Mouse (Mus musculus): ENCODE measurements around the gene Add2. TPM values are rescaled to one million over a fixed set of nuclear protein-coding genes. Genes with fewer than 3 reads are reported as not detected.
A peak's percentile ranks its signal among the peaks of the same experiment; 100 is the strongest.

Add2 gene
- polyA plus RNA-seq, 1 experiment from 2014 or later: 6.7 TPM

- Histone ChIP-seq H3K27ac (replicated peaks; ENCODE audit: low read depth, low read length) (no peak overlapping the region), H3K4me1 (ENCODE audit: control insufficient read depth, insufficient read depth, low read length) (no peaks in the 10 kb centered on the region), H3K9me3 (ENCODE audit: control insufficient read depth, low read length) (no peaks in the 10 kb centered on the region), H3K4me3 (ENCODE audit: low read depth, low read length) (no peak overlapping the region), H3K27me3 (replicated peaks; ENCODE audit: control insufficient read depth, insufficient read depth, low read length) (no peaks in the 10 kb centered on the region), H3K9ac (ENCODE audit: low read depth, low read length) (no peak overlapping the region), H3K4me2 (ENCODE audit: low read depth, low read length) (no peak overlapping the region), H3K36me3 (ENCODE audit: control insufficient read depth, insufficient read depth, low read length) (no peaks in the 10 kb centered on the region)
- no peak for DNase-seq (ENCODE audit: low spot score)
- ATAC-seq (ENCODE audit: low read depth): no peak
- WGBS: 88% methylated on average over 4 of the region's 4 CpGs
Observed at GRCm38 (mm10) chr6:86123057-86123456, 94.6 kb downstream of the Add2 start.

GRCm38 (mm10) chr6:86125761-86126160, 97.3 kb downstream of the Add2 start:
- ATAC-seq (ENCODE audit: low read depth): no peak
- Histone ChIP-seq H3K27me3 (replicated peaks; ENCODE audit: control insufficient read depth, insufficient read depth, low read length) (no peaks in the 10 kb centered on the region), H3K9ac (ENCODE audit: low read depth, low read length) (no peak overlapping the region), H3K4me2 (ENCODE audit: low read depth, low read length) (no peak overlapping the region), H3K4me3 (ENCODE audit: low read depth, low read length) (no peak overlapping the region), H3K4me1 (ENCODE audit: control insufficient read depth, insufficient read depth, low read length) (no peaks in the 10 kb centered on the region), H3K36me3 (ENCODE audit: control insufficient read depth, insufficient read depth, low read length) (no peaks in the 10 kb centered on the region), H3K9me3 (ENCODE audit: control insufficient read depth, low read length) (no peaks in the 10 kb centered on the region), H3K27ac (replicated peaks; ENCODE audit: low read depth, low read length) (no peak overlapping the region)
- DNase-seq (ENCODE audit: low spot score): no peak
- 73% methylated on average over 4 of the region's 4 CpGs for WGBS

GRCm38 (mm10) chr6:86126953-86127581, 98.6 kb downstream of the Add2 start:
- peak; percentile 68 for DNase-seq (ENCODE audit: low spot score)
- Histone ChIP-seq H3K27ac (replicated peaks; ENCODE audit: low read depth, low read length) (no peak overlapping the region), H3K4me3 (ENCODE audit: low read depth, low read length) (no peak overlapping the region), H3K4me2 (ENCODE audit: low read depth, low read length) (no peak overlapping the region), H3K27me3 (replicated peaks; ENCODE audit: control insufficient read depth, insufficient read depth, low read length) (no peaks in the 10 kb centered on the region), H3K4me1 (ENCODE audit: control insufficient read depth, insufficient read depth, low read length) (no peaks in the 10 kb centered on the region), H3K9me3 (ENCODE audit: control insufficient read depth, low read length) (no peaks in the 10 kb centered on the region), H3K36me3 (ENCODE audit: control insufficient read depth, insufficient read depth, low read length) (no peaks in the 10 kb centered on the region), H3K9ac (ENCODE audit: low read depth, low read length) (no peak overlapping the region)
- 61% methylated on average over 2 of the region's 2 CpGs for WGBS
- peak; percentile 57; the same call in 1 of the 2 replicates for ATAC-seq (ENCODE audit: low read depth)

GRCm38 (mm10) chr6:86128504-86128903, 100.0 kb downstream of the Add2 start:
- H3K36me3 ChIP-seq (ENCODE audit: control insufficient read depth, insufficient read depth, low read length): no peaks in the 10 kb centered on the region
- no peak overlapping the region for H3K9ac ChIP-seq (ENCODE audit: low read depth, low read length)
- WGBS: 48% methylated on average over 4 of the region's 4 CpGs
- DNase-seq (ENCODE audit: low spot score) (no peak), ATAC-seq (ENCODE audit: low read depth) (no peak)
- H3K4me1 ChIP-seq (ENCODE audit: control insufficient read depth, insufficient read depth, low read length): no peaks in the 10 kb centered on the region
- no peak overlapping the region for H3K4me2 ChIP-seq (ENCODE audit: low read depth, low read length)
- H3K27ac ChIP-seq (replicated peaks; ENCODE audit: low read depth, low read length): no peak overlapping the region
- H3K9me3 ChIP-seq (ENCODE audit: control insufficient read depth, low read length): no peaks in the 10 kb centered on the region
- H3K27me3 ChIP-seq (replicated peaks; ENCODE audit: control insufficient read depth, insufficient read depth, low read length): no peaks in the 10 kb centered on the region
- H3K4me3 ChIP-seq (ENCODE audit: low read depth, low read length): no peak overlapping the region

- 59% methylated on average over 9 of the region's 9 CpGs for WGBS
- Histone ChIP-seq H3K36me3 (ENCODE audit: control insufficient read depth, insufficient read depth, low read length) (no peaks in the 10 kb centered on the region), H3K27me3 (replicated peaks; ENCODE audit: control insufficient read depth, insufficient read depth, low read length) (no peaks in the 10 kb centered on the region), H3K4me3 (ENCODE audit: low read depth, low read length) (no peak overlapping the region), H3K27ac (replicated peaks; ENCODE audit: low read depth, low read length) (no peak overlapping the region), H3K9ac (ENCODE audit: low read depth, low read length) (no peak overlapping the region), H3K4me2 (ENCODE audit: low read depth, low read length) (no peak overlapping the region), H3K9me3 (ENCODE audit: control insufficient read depth, low read length) (no peaks in the 10 kb centered on the region), H3K4me1 (ENCODE audit: control insufficient read depth, insufficient read depth, low read length) (no peaks in the 10 kb centered on the region)
- DNase-seq (ENCODE audit: low spot score) (no peak), ATAC-seq (ENCODE audit: low read depth) (no peak)
Observed at GRCm38 (mm10) chr6:86129872-86130498, 101.5 kb downstream of the Add2 start.

GRCm38 (mm10) chr6:86133882-86134281, 105.4 kb downstream of the Add2 start:
- H3K27me3 ChIP-seq (replicated peaks; ENCODE audit: control insufficient read depth, insufficient read depth, low read length): no peaks in the 10 kb centered on the region
- no peak overlapping the region for H3K9ac ChIP-seq (ENCODE audit: low read depth, low read length)
- no peak for DNase-seq (ENCODE audit: low spot score)
- H3K4me2 ChIP-seq (ENCODE audit: low read depth, low read length): no peak overlapping the region
- ATAC-seq (ENCODE audit: low read depth): no peak
- no peak overlapping the region for H3K4me3 ChIP-seq (ENCODE audit: low read depth, low read length)
- WGBS: 76% methylated on average over 1 of the region's 1 CpGs
- no peaks in the 10 kb centered on the region for H3K4me1 ChIP-seq (ENCODE audit: control insufficient read depth, insufficient read depth, low read length)
- no peak overlapping the region for H3K27ac ChIP-seq (replicated peaks; ENCODE audit: low read depth, low read length)
- no peaks in the 10 kb centered on the region for H3K36me3 ChIP-seq (ENCODE audit: control insufficient read depth, insufficient read depth, low read length)
- H3K9me3 ChIP-seq (ENCODE audit: control insufficient read depth, low read length): peaks cover 4% of the 10 kb centered on the region; the same call in 1 of the 2 replicates

- Histone ChIP-seq H3K9ac (ENCODE audit: low read depth, low read length) (no peak overlapping the region), H3K4me2 (ENCODE audit: low read depth, low read length) (no peak overlapping the region), H3K27me3 (replicated peaks; ENCODE audit: control insufficient read depth, insufficient read depth, low read length) (no peaks in the 10 kb centered on the region; the same call in 1 of the 2 replicates), H3K36me3 (ENCODE audit: control insufficient read depth, insufficient read depth, low read length) (no peaks in the 10 kb centered on the region), H3K4me3 (ENCODE audit: low read depth, low read length) (no peak overlapping the region), H3K27ac (replicated peaks; ENCODE audit: low read depth, low read length) (no peak overlapping the region), H3K4me1 (ENCODE audit: control insufficient read depth, insufficient read depth, low read length) (no peaks in the 10 kb centered on the region; the same call in 1 of the 2 replicates), H3K9me3 (ENCODE audit: control insufficient read depth, low read length) (peaks cover 4% of the 10 kb centered on the region; the same call in 1 of the 2 replicates)
- WGBS: 80% methylated on average over 3 of the region's 3 CpGs
- no peak for ATAC-seq (ENCODE audit: low read depth)
- DNase-seq (ENCODE audit: low spot score): no peak
Observed at GRCm38 (mm10) chr6:86136206-86136605, 107.7 kb downstream of the Add2 start.

GRCm38 (mm10) chr6:86141284-86141683, 112.8 kb downstream of the Add2 start:
- no peak overlapping the region for H3K4me2 ChIP-seq (ENCODE audit: low read depth, low read length)
- no peak for ATAC-seq (ENCODE audit: low read depth)
- no peaks in the 10 kb centered on the region; the same call in 1 of the 2 replicates for H3K4me1 ChIP-seq (ENCODE audit: control insufficient read depth, insufficient read depth, low read length)
- DNase-seq (ENCODE audit: low spot score): no peak
- H3K9me3 ChIP-seq (ENCODE audit: control insufficient read depth, low read length): peaks cover 8% of the 10 kb centered on the region
- H3K36me3 ChIP-seq (ENCODE audit: control insufficient read depth, insufficient read depth, low read length): no peaks in the 10 kb centered on the region
- WGBS: 84% methylated on average over 6 of the region's 6 CpGs
- no peak overlapping the region for H3K4me3 ChIP-seq (ENCODE audit: low read depth, low read length)
- H3K27ac ChIP-seq (replicated peaks; ENCODE audit: low read depth, low read length): no peak overlapping the region
- H3K9ac ChIP-seq (ENCODE audit: low read depth, low read length): no peak overlapping the region
- H3K27me3 ChIP-seq (replicated peaks; ENCODE audit: control insufficient read depth, insufficient read depth, low read length): no peaks in the 10 kb centered on the region; the same call in 1 of the 2 replicates

GRCm38 (mm10) chr6:86141820-86142219, 113.3 kb downstream of the Add2 start:
- WGBS: 9% methylated on average over 3 of the region's 3 CpGs
- Histone ChIP-seq H3K4me3 (ENCODE audit: low read depth, low read length) (no peak overlapping the region), H3K27ac (replicated peaks; ENCODE audit: low read depth, low read length) (no peak overlapping the region), H3K4me1 (ENCODE audit: control insufficient read depth, insufficient read depth, low read length) (no peaks in the 10 kb centered on the region; the same call in 1 of the 2 replicates), H3K9ac (ENCODE audit: low read depth, low read length) (no peak overlapping the region), H3K36me3 (ENCODE audit: control insufficient read depth, insufficient read depth, low read length) (no peaks in the 10 kb centered on the region), H3K27me3 (replicated peaks; ENCODE audit: control insufficient read depth, insufficient read depth, low read length) (no peaks in the 10 kb centered on the region; the same call in 1 of the 2 replicates), H3K4me2 (ENCODE audit: low read depth, low read length) (no peak overlapping the region), H3K9me3 (ENCODE audit: control insufficient read depth, low read length) (peaks cover 6% of the 10 kb centered on the region; the same call in 1 of the 2 replicates)
- DNase-seq (ENCODE audit: low spot score) (peak; percentile 83), ATAC-seq (ENCODE audit: low read depth) (no peak)

Data from embryonic facial prominence, embryonic 14.5 days (tissue).